Mouse (Mus musculus) heart, adult 18-20 months (tissue): ENCODE data around the gene Nucks1. TPM values are rescaled to one million over a fixed set of nuclear protein-coding genes. Genes with fewer than 3 reads are reported as not detected.

Source experiments
- DNase-seq, 2 experiments: peaks; one replicate each; pipeline ENCODE4 v3.0.0; 2021 to 2022; ENCODE audit warnings: mixed read lengths in 1 of 2
- total RNA-seq, 2 experiments: library from RNA; stranded (reverse); gene quantifications; 2 replicates each; pipeline ENCODE4 v1.2.3; 2021

The Nucks1 gene
- total RNA-seq, 2 experiments from 2014 or later, result 60.7 to 63.9 TPM

DNA sequence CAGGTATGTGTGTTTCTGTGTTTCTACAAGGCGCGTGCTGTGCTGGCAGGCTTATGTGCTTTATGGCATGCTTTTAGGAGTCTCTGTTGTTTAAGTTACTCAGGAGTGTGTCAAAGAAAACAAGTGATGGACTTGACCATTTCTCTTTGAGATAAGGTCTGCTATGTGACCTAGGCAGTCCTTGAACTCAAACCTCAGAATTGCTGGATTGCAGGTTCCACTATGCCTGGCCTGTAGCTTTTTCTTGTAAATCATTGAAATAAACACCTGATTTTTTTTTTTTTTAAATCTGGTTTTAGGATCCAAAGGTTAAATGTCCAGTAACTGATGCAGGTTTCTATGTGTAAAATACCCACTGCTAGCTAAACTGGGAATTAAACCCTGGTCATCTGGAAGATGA, 8.7 kb downstream of the Nucks1 start:
- DNase-seq, result no peak

GRCm38 (mm10) chr1:131922100-131922499, 11.8 kb downstream of the Nucks1 start:
- no peak for DNase-seq

- DNase-seq, result no peak
Measured at GRCm38 (mm10) chr1:131933471-131933870, 23.1 kb downstream of the Nucks1 start.

- peak; percentile 75 to 86 for DNase-seq
Measured at GRCm38 (mm10) chr1:131937659-131938305, 27.4 kb downstream of the Nucks1 start.

- DNase-seq, result peak; percentile 72 to 75
Measured at GRCm38 (mm10) chr1:131938811-131939210, 28.5 kb downstream of the Nucks1 start.

DNA sequence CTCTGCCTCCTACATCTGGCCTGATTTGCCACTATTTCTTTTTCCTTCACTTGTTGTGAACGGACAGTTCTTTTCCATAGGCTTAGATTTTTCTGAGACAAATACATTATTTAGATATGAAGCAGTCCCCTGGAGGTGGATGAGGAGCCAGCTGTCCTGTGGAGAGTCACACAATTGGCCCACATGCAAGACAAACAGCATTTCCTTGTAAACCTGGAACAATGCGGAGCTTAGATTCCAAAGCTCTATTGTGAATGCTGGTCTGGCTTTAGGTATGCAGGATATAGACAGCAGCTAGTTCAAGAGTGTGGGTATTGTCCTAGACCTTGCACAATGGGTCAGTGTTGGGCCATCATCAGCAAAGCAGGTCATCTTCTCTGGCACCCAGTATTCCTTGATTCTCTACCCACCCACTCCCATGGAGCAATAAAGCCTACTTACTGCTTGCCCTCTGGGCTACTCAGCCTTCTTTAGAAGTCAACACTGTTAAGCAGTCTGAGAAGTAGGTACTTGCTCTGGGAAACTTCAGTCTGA, 30.4 kb downstream of the Nucks1 start:
- no peak for DNase-seq

GRCm38 (mm10) chr1:131941501-131941900, 31.2 kb downstream of the Nucks1 start:
- no peak for DNase-seq

DNA sequence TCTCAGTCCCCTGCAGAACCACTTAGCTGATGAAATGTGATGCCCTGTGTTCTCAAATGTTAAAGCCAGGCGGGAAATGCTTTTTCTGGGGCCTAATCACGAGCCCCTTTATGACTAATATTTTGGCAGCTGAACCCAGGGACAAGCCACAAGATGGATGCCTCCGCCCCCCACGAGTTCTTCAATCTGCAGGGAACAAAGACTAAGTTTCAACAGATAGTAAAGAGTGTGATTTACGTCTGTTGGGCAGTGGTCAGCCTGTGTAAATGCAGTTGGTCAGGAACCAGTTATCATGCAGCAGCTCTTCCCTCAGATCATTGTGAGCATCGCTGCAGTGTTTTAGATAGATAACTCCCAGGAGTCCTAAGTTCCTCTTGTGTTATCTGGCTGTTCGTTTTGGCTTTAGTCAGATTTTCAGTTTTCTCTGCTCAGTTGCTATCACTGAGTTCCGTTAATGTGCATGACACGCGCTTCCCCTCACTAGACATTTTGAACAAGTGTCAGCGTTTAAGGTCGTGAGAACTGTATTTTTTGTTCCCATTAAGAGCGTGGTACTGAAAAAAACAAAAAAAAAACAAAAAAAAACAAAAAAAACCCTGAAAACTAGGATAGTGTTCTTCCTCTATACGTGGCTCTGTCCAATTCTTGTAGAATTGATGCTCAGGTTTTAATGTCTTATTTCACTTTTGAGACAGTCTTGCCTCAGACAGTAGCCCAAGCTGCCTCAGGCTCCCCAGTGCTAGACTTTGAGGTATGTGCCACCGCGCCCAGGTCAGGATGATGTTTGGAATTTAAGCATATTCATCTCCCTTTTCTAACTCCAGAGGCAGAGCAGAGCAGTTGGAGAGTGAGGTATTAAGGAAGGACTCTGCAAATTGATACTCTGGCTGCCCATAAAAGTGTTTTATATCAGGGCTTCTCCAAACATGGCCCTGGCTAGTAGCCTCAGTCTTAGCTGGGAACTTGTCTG, 32.6 kb downstream of the Nucks1 start:
- peak; percentile 55 to 62 for DNase-seq

DNA sequence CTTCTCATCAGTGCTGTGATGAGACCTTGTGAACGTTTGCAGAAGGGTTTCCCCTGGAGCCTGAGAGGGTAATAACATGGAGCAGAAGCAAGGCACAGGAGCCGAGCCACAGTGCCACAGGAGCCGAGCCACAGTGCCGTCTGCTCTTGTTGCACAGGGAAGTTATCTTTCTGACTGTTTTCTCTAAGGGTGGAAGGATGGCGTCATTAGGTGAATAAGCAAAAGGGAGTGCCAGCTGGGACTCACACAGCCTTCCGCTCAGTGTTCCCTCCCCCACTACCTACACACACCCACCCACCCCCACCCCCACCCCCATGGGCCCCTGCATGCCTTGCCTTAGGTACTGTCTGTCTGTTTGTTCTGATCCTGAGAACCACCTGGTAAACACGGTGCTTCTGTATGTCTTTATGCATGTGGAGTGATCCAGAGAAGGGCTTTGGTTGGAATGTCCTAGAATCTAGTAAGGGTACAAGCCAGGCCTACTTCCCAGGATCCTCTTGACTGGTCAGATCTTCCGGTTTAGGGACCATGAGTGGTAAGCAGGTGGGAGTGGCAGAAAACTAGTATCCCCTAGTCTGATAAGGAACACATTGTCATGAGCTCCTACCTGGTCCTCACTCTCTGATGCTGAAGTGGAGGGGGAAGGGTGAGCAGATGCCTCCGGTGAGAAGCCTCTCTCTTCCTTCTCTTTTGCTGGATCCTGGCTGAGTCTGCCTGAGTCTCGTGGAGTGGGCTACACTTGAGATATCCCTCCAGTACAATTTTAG, 35.5 kb downstream of the Nucks1 start:
- no peak for DNase-seq

GRCm38 (mm10) chr1:131946462-131947215, 36.3 kb downstream of the Nucks1 start:
- DNase-seq, result no peak

GRCm38 (mm10) chr1:131947997-131948525, 37.7 kb downstream of the Nucks1 start:
- peak in 1 of 2 experiments; percentile 29 for DNase-seq

DNA sequence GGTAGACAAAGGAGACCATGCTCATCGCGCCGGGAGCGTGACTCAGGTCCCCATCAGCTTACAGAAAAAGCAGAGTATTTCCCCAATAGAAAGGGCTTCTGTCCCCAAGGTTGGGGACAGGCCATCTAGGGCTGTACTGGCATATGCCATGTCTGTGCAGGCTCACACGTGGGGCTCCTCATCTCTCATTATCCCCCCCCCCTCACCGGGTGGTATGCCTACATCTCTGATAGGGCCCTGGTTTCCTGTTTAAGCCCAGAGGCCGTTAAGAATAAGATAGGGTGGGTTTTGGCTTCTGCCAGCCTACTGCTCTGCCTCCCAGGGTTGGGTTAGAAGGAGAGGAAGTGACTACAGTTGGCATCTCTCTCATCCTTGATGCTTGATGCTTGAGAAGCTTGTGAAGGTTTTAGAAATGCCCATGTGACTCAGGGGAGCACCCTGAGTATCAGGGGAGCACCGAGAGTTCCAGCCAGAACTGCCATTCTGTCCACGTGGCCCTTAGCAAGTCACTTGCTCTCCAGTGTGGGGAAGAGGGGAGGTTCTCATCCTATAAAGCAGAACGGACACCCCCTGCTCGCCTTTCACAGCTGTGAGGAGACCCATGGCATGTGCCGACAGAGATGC, 44.0 kb downstream of the Nucks1 start:
- no peak for DNase-seq

- DNase-seq, result no peak
Measured at GRCm38 (mm10) chr1:131955131-131955757, 44.9 kb downstream of the Nucks1 start.

DNA sequence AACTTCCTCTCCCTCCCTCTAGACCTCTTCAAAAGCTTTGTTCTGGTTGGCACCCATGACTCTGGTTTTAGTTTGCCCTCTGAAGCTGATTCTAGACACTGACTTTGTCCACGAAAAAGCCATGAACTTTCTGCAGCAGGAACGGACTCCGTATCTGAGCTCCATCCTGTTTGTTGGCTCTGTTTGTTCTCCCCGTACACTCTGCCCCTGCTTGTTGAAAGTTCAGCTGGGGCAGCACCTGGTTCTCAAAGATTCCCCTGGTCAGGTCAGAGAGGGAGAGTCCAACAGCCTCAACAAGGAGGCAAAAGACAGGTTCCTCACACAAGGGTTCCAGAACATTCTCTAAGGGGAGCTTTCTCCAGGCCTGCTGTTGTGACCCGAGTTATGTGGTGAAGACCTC, 47.1 kb downstream of the Nucks1 start:
- DNase-seq, result no peak

GRCm38 (mm10) chr1:131961004-131961403, 50.7 kb downstream of the Nucks1 start:
- DNase-seq, result no peak

- peak; percentile 68 to 73 for DNase-seq
Measured at GRCm38 (mm10) chr1:131962606-131963084, 52.3 kb downstream of the Nucks1 start, which contains the start of gene Slc45a3. Gene Slc45a3, plus strand, starts transcription at chr1:131962967.

GRCm38 (mm10) chr1:131963085-131963951, 53.0 kb downstream of the Nucks1 start:
- DNase-seq, result peak in 1 of 2 experiments; percentile 60

GRCm38 (mm10) chr1:131964100-131964499, 53.8 kb downstream of the Nucks1 start:
- DNase-seq, result peak; percentile 61 to 84

DNA sequence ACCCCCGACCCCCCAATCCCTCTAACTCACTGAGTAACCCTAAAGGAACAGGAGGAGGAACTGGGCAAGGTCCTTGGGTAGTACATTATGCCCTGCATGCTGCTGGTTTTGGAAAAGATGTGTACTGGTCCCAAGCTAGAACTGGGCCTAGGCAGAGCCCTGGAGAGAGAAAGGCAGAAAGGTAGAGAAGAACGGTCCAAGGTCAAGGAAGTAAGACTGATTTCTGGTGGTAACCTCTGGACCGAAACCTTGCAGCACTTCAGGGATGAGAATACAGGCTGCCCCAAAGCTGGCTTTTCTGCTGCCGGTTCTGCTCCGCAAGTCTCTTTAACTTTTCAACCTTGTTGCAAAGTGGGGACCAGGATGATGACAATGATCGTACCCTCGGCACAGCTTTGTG, 54.2 kb downstream of the Nucks1 start:
- no peak for DNase-seq
